Mouse (Mus musculus) B cell, adult 67 days (primary cell): Measurements from ENCODE around the gene Ncoa4. TPM values are rescaled to one million over a fixed set of nuclear protein-coding genes. Genes with fewer than 3 reads are reported as not detected.

ENCODE experiments used
- total RNA-seq, 2 experiments: library from RNA; stranded (reverse); gene quantifications; 4 replicates each; pipeline ENCODE4 v1.2.4; 2023

Gene Ncoa4
- 10 to 100 TPM; 72.3 to 73.2 TPM for total RNA-seq

GRCm38 (mm10) chr14:32159690-32160246 is at the start of gene Ncoa4:
Ncoa4 (plus strand) TSS chr14:32159865.

DNA sequence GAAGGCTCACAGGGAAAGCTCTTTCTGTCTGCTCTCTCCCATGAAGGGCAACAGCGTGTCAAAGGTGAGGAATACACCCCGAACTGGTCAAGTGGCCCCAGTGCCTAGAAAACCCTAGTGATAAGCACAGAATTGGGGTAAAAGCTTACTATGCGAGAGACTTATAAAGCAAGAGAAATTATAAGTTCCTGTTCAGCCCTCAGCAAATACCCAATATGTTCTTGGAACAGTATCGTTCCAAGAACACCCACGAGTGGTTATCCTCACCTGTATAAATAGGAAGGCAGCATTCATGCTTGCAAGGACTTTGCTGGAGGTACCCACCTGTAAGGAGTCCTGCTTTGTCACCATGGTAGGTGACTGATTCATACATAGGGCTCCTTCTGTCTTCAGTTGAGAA is 17.9 kb upstream of the Ncoa4 start, which contains the start of gene Msmb:
TSS of gene Msmb (plus strand) at position 301 of the 400 bp plus-strand sequence.

DNA sequence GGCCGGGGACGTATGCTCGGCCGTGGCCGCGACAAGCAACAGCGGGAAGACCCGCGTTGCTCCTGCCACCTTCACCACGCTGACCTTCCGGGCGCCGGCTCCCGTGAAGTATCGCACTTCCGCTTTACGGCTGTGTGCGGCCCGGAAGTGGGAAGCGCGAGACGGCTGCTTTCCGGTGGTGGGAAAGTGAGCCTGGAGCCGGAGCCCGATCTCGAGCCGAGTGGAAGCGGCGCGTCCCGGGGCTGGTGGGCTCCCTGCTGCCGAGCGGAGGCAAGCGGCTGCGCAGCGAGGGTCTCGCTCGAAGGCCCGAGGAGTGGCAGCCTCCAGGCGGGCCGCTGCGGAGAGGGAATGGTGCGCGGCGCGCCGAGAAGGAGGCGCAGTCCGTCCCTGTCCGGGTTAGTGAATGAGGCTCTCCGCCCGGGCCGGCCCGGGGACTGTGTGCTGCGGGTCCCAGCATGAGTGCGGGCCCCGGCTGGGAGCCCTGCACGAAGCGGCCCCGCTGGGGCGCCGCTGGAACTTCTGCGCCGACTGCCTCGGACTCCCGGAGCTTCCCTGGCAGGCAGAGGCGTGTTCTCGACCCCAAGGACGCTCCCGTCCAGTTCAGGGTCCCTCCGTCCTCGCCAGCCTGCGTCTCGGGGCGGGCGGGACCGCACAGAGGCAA is 42.3 kb downstream of the Ncoa4 start, which contains the start of the genes Timm23 and Parg:
TSS of gene Timm23 (minus strand) at position 108 of the 661 bp plus-strand sequence.
TSS of gene Parg (plus strand) at position 159 of the 661 bp plus-strand sequence.

Other genes with a start within 250 kb of the Ncoa4 start
- not detected for gene Galnt15, start 130.9 kb upstream of the Ncoa4 start, total RNA-seq
- 10 to 100 TPM; 11.0 to 15.1 TPM for gene Oxnad1, start 74.5 kb upstream of the Ncoa4 start, total RNA-seq
- gene Dph3, start 74.1 kb upstream of the Ncoa4 start, total RNA-seq: 10 to 100 TPM; 76.9 to 94.2 TPM
- not detected for gene Msmb, start 17.8 kb upstream of the Ncoa4 start, total RNA-seq
- gene Timm23, start 42.0 kb downstream of the Ncoa4 start, total RNA-seq: 10 to 100 TPM; 67.2 to 89.6 TPM
- gene Parg, start 42.1 kb downstream of the Ncoa4 start, total RNA-seq: 10 to 100 TPM; 59.6 to 75.5 TPM
- not detected for gene Ogdhl, start 162.2 kb downstream of the Ncoa4 start, total RNA-seq
- not detected for gene 1700024G13Rik, start 228.5 kb downstream of the Ncoa4 start, total RNA-seq